Mouse (Mus musculus) testis, adult 2 months (tissue): ENCODE data around the gene Gm5105. TPM values are rescaled to one million over a fixed set of nuclear protein-coding genes. Genes with fewer than 3 reads are reported as not detected.

Experiments used
- H3K27ac ChIP-seq: fragments of 200-500 bp; 2 replicates; pipeline ENCODE4 v1.5.1; 2012; ENCODE audit warnings: low read depth, low read length; ENCODE audit not compliant: control insufficient read depth, insufficient read depth
- H3K27me3 ChIP-seq: fragments of 200-500 bp; 2 replicates; pipeline ENCODE4 v1.6.1; 2012; ENCODE audit warnings: mild to moderate bottlenecking, low read length, moderate library complexity; ENCODE audit not compliant: control insufficient read depth, insufficient read depth
- H3K36me3 ChIP-seq: fragments of 200-500 bp; 2 replicates; pipeline ENCODE4 v1.6.1; 2012; ENCODE audit warnings: mild to moderate bottlenecking, low read length; ENCODE audit not compliant: control insufficient read depth, insufficient read depth
- H3K4me1 ChIP-seq: fragments of 200-500 bp; 2 replicates; pipeline ENCODE4 v1.6.1; 2012; ENCODE audit warnings: low read length; ENCODE audit not compliant: control insufficient read depth, insufficient read depth
- H3K4me3 ChIP-seq: fragments of 200-500 bp; 2 replicates; pipeline ENCODE4 v1.5.1; 2012; ENCODE audit warnings: low read depth, mild to moderate bottlenecking, low read length, moderate library complexity, mixed read lengths; ENCODE audit not compliant: control insufficient read depth
- CTCF ChIP-seq: fragments of 200-500 bp; IDR thresholded peaks from 2 replicates; pipeline ENCODE4 v1.5.1; 2012; ENCODE audit warnings: low read depth, mild to moderate bottlenecking, inconsistent platforms, low read length, moderate library complexity; ENCODE audit not compliant: control insufficient read depth, insufficient read depth, insufficient replicate concordance
- POLR2A ChIP-seq: fragments of 200-500 bp; IDR thresholded peaks from 2 replicates; pipeline ENCODE4 v1.6.1; 2012; ENCODE audit warnings: low read depth, mild to moderate bottlenecking, inconsistent platforms, low read length, moderate library complexity; ENCODE audit not compliant: control insufficient read depth
- polyA plus RNA-seq: library from polyadenylated mRNA; depleted of rRNA; stranded (reverse); fragments of >200 nt; gene quantifications from 2 replicates; pipeline ENCODE4 v1.2.3, GENCODE M21; 2012

The Gm5105 gene
- polyA plus RNA-seq, 1 experiment, result not detected

DNA sequence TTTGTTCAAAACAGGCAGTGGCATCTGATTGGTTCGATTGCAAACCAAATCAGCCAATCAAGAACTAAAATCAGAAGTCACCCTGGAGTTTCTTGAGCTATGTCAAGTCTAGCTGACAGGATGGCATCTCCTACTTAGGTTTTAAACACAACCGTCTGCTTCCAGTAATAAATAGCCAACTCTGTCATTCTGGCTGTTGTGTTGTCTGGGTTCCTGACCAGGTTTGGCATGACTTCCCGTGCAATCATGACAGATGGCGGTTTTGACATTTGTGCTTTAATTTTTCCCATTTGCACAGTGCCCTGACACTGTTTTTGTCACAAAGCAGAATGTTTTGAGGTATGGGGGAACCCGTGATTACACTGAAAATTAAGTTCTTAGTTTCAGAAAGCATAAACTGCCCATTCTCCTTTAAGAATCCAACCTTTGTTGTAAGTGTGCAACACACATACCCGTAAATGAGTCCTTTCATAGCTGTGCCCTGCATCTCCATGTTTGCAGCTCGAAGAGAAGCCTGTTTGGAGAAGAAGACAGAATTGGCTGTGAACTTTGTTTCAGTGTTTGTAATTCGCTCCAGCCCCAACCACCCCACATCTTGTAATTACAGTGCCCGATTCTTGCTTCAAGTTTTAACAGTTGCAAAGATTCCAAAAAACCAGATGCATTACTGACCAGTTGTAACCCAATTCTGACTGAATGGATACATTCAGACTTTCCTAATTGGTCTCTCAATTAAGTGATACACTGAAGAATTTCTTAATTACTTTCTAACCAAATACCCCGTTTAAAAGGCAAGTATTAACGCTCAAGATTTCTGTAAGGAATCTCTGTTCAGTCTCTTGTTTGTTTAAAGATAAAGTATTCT is 10.5 kb upstream of the Gm5105 start:
- TF ChIP-seq CTCF (no peak), POLR2A (no peak)
- Histone ChIP-seq H3K27ac (no peak overlapping the region), H3K27me3 (no peaks in the 10 kb centered on the region), H3K4me1 (no peaks in the 10 kb centered on the region), H3K4me3 (no peak overlapping the region), H3K36me3 (no peaks in the 10 kb centered on the region)

DNA sequence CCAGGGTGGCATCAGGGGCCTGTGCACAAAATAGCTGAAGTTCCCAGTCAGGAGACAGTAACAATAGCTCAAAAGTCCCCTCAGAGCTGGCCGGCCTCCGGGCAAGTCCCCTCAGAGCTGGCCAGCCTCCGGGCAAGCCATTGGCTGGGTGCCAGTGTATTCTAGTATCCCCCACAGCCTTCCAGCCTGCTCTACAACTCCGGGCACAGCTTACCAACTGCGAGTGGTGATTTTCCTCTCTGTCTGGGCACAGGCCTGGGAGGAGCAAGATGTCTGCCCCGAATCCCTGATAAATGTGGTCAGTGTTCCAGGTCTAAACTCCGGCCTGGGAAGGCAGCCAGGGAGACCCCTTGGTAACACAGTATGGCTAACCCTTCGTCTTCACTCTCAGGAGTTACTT is 8.0 kb upstream of the Gm5105 start:
- TF ChIP-seq POLR2A, result no peak
- TF ChIP-seq CTCF, result no peak
- Histone ChIP-seq H3K4me3 (no peak overlapping the region), H3K27ac (no peak overlapping the region), H3K36me3 (no peaks in the 10 kb centered on the region), H3K27me3 (no peaks in the 10 kb centered on the region), H3K4me1 (no peaks in the 10 kb centered on the region)

DNA sequence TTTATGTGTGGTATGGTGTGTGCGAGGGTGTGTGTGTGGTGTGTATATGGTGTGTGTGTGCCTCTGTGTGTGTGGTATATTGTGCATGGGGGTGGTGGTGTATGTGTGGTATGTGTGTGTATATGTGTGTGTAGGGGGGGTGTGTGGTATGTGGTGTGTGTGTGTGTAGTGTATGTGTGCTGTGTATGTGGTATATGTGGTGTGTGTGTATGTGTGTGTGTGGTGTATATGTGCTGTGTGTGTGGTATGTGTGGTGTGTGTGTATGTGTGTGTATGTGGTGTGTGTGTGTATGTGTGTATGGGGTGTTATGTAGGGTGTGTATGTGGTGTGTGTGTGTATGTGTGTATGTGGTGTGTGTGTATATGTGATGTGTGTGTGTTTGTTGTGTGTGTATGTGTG is 7.0 kb upstream of the Gm5105 start:
- no peak overlapping the region for H3K27ac ChIP-seq
- no peaks in the 10 kb centered on the region for H3K4me1 ChIP-seq
- H3K27me3 ChIP-seq, result no peaks in the 10 kb centered on the region
- H3K36me3 ChIP-seq, result no peaks in the 10 kb centered on the region
- TF ChIP-seq POLR2A, result no peak
- no peak for TF ChIP-seq CTCF
- no peak overlapping the region for H3K4me3 ChIP-seq

DNA sequence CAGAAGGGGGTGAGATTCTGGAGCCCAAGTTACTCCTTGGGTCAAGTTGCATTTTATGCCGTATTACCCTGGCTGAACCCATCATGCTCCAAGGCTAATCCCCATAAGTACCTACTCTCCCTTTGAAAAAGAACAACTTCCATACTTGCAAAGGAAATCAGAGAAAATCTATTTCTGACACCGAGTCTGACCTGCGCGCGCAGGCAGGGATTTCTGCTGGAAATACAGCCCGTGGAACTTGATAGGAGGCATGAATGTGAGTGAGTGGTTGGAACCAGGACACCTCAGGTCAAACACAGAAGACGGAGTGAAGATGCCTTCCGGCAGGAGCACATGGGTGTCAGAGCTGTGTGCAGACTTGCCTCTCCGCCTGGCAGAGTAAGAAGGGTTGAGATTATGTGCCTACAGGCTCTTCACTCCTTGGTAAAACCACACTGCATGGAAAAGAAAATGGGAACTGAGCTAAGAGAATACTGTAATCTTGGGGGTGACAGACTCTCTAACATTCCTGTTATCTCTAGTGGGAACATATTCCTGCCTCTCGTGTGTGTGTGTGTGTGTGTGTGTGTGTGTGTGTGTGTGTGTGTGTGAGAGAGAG is 4.4 kb upstream of the Gm5105 start:
- H3K27me3 ChIP-seq, result no peaks in the 10 kb centered on the region
- TF ChIP-seq CTCF, result no peak
- TF ChIP-seq POLR2A, result no peak
- no peak overlapping the region for H3K27ac ChIP-seq
- no peaks in the 10 kb centered on the region for H3K4me1 ChIP-seq
- no peaks in the 10 kb centered on the region for H3K36me3 ChIP-seq
- no peak overlapping the region for H3K4me3 ChIP-seq

DNA sequence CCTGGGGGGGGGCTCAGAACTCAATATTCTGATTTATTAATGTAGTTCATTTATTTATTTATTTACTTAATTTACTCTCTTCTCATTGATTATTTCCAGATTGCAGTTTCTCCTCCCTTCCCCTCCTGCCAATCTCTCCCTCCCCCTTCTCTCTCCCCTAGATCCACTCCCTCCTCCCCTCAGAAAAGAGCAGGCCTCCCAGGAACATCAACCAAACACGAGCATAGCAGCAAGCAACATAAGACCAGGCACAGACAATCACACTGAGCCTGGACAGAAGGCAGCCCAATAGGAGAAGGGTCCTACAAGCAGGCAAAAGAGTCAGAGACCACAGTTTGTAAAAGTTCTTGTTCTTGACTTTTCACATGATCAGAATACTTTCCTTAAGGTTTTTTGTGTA is 3.8 kb upstream of the Gm5105 start:
- Histone ChIP-seq H3K4me1 (no peaks in the 10 kb centered on the region), H3K27me3 (no peaks in the 10 kb centered on the region), H3K4me3 (no peak overlapping the region), H3K27ac (no peak overlapping the region), H3K36me3 (no peaks in the 10 kb centered on the region)
- TF ChIP-seq POLR2A (no peak), CTCF (no peak)

DNA sequence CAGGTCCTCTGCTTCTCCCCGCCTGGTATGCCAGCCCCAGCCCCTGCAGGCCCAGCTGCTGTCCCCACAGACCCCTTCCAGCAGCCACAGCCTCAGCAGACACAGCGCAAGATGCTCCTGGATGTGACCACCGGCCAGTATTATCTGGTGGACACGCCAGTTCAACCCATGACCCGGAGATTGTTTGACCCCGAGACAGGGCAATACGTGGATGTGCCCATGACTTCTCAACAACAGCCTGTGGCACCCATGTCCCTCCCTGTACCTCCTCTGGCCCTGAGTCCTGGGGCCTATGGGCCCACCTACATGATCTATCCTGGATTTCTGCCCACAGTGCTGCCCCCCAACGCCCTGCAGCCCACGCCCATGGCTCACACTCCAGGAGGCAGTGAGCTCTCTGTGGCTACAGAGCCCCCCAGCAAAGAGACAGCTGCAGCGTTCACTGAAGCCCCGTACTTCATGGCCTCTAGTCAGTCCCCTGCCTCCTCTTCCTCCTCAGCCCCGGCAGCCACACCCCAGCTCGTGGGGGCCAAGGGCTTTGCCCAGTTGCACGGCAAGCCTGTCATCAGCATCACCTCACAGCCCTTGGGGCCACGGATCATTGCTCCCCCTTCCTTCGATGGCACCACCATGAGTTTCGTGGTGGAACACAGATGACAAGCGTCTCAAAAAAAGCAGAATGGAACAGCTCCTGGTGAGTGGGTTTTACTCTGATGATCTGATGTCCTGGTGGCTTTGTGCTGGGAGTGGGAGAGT is 2.7 kb upstream of the Gm5105 start:
- Histone ChIP-seq H3K27ac (no peak overlapping the region), H3K4me1 (peaks cover 6% of the 10 kb centered on the region), H3K4me3 (no peak overlapping the region), H3K27me3 (no peaks in the 10 kb centered on the region), H3K36me3 (no peaks in the 10 kb centered on the region)
- TF ChIP-seq POLR2A (no peak), CTCF (no peak)

DNA sequence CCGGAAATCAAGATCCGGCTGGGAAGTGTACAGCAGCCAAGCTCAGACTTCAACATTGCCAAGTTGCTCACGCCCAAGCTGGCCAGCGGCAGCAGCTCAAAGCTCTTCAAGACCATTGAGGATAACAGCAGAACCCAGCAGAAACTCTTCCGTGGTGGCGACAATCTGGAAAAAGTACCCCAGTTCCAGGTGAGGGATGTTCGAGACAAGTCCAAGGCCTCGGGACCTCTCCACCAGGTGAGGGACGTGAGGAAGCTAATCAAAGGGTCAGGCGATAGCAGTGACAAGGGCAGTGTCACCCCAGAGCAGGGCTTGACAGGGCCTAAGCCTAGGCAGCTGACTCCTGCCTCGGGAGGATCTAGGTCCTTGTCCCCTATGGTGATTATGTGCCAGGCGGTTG is 915 bp upstream of the Gm5105 start:
- no peak overlapping the region for H3K27ac ChIP-seq
- TF ChIP-seq CTCF (no peak), POLR2A (no peak)

More for the DNA sequence above, 915 bp upstream of the Gm5105 start:
- Histone ChIP-seq H3K36me3 (no peaks in the 10 kb centered on the region), H3K4me3 (no peak overlapping the region), H3K27me3 (no peaks in the 10 kb centered on the region), H3K4me1 (peaks cover 7% of the 10 kb centered on the region)
